Mouse (Mus musculus) frontal cortex, adult (tissue): Measurements from ENCODE around the gene Metap2.
"Not testable (repeated sequence)": the region's sequence is repeated elsewhere in the genome, so short reads cannot be mapped to it uniquely, and the experiment has no call there.

Source experiments
- ATAC-seq: cut with Nextera tagmentation; 2 replicates; pipeline ENCODE4 v1.9.2; 2017; ENCODE audit warnings: mild to moderate bottlenecking, moderate library complexity, mixed read lengths; ENCODE audit not compliant: low TSS enrichment

The Metap2 gene

DNA sequence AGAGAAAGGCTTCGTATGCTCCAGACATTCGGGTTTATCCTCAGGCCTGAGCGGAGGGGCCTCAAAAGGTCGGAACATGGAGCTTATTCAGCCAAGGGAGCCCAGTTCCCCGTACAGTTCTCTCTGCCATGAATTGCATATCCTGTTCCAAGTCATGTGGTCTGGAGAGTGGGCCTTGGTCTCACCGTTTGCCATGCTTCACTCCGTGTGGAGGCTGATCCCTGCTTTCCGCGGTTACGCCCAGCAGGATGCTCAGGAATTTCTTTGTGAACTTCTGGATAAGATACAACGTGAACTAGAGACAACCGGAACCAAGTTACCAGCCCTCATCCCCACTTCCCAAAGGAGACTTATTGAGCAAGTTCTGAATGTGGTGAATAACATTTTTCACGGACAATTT lies 50.2 kb downstream of the Metap2 start:
- no peak for ATAC-seq

DNA sequence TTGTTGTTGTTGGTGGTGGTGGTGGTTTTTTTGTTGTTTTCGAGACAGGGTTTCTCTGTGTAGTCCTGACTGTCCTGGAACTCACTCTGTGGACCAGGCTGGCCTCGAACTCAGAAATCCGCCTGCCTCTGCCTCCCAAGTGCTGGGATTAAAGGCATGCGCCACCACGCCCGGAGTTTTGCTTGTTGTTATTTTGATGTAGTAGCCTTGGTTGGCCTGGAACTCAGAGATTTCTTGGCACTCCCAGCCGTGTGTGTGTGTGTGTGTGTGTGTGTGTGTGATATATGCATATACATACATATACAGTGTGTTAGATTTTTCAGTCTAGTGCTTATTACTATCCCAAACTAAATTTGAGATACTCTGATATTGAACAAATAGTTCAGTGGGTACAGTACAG lies 61.8 kb downstream of the Metap2 start:
- not testable (repeated sequence) for ATAC-seq

DNA sequence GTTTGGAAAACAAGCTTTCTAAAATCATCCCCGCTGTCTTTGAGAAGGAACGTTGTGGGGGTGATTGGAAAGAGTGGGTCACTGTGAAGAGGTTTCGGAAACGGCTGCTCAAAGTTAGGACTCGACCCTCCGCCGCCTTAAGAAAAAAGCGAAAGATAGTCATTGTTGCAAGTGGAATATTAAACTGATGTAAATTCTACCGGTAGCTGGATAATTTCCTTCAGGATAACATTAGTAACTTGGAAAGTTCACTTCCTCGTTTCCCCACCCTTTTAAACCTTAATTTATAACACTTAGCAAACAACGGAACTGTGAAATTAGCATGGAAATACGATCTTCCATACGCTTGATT lies 62.5 kb downstream of the Metap2 start:
- ATAC-seq, result no peak

- peak; percentile 57; the same call in 1 of the 2 replicates for ATAC-seq
Observed at GRCm38 (mm10) chr10:93833699-93834393, 63.0 kb downstream of the Metap2 start.

GRCm38 (mm10) chr10:93833370-93833698 lies 63.6 kb downstream of the Metap2 start:
- no peak for ATAC-seq

DNA sequence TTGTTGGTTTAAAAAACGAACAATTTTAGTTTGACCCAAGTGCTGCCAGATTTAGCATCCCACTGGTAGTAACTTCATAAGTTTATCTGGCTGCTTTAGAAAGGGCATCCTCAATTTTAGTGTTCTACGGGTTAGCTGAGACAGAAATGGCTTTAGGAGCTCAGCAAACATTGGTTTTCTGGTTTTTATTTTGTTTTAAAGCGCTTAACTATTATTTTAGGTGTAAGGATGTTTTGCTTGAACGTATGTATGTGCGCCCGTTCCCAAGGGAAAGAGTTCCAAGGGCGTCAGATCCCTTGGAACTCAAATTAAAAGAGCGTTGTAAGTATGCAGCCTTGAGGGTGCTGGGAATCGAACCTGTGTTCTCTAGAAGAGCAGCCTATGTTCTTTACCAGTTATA lies 64.1 kb downstream of the Metap2 start:
- no peak for ATAC-seq

DNA sequence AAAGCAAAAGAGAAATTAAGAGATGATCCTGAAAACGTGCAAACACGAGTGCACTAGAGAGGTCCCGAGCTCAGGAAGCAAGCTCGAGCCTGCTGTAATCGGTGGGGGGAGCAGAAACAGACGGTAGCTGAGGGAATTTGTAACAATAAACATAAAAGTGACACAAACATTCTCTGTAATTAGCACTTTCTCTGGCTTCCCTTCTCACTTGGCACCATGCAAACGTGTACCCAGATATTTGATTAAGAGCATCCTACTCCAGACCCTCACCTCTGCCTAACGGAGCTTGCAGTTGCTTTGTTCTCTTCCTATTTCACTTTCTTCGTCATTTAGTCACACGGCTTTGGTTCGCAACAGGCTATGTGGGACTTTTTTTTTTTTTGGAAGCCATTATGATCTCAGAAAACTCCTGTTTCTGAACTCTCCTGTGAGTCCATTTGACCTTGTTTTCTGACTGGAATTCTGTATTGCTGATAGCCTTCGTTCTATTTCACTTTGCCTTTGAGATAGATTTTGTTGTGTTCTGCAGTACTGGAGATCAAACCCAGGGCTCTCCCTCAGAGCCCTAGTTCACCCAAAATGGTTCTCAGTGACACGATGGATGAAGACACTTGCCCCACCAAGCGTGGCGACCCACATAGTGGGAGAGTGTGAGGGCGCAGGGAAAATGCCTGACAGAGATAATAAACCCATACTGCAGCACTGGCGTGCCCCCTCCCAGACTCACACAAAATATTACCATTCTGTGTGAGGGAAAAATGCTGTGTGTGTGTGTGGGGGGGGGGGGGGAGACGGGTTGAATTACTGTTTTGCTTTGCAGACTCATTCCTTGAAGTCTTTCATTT lies 64.9 kb downstream of the Metap2 start:
- ATAC-seq, result no peak

DNA sequence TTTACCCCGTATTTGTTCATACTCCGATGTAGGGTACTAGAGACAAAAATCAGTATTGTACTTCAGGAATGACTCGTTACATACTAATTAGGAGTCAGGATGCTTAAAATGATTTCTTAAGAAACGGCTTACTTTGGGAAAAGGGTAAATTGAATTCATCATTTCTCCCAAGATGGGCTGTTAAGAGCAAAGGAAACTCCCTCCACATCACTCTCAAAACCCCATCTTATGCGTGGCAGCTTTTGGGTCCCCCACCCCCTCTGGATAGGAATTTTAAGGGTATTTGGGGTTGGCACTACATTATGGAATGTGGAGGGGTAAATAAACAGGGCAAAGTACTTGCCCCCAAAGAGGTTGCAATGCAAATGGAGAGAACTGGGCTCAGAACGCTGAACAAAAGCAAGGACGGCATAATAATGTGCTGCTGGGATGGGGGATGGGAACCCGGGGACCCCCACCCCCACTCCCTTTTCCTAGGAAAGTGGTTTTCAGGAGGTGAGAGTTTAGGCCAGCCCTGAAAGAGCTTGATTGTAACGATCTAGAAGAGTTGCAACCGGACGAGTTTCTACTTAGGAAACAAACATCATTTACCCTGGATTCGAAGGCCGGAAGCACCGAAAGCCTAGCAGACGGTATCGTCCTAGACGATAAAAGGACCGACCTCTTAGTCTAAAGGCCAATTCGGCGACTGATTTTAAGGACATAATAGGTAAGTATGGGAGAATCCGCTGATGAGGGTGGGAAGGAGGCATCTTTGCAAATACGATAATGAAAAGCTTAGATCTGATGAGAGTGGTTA lies 65.8 kb downstream of the Metap2 start, which contains the start of gene Usp44:
Usp44 (plus strand) TSS at position 625 of the 799 bp plus-strand sequence.
- ATAC-seq, result no peak

GRCm38 (mm10) chr10:93829898-93830831 lies 66.7 kb downstream of the Metap2 start:
- ATAC-seq, result no peak

DNA sequence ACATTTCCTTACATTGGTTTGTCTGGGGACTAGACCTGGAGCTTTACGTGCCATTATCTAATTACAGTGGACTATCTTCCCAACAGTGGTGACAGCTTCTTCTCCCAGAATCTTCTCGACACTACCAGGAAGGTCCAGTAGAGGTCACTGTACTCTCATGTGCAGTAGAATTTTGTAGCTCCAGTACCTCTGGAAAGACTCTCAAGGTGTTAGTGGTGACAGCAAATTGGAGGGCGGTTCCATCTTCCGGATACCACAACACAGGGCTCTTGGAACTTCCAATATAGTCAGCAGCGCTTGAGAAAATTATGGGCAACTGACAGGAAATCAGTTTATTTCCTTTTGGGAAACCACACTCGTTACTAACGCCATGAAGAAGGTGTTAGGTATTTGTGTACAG lies 78.2 kb downstream of the Metap2 start:
- peak; percentile 91 for ATAC-seq

DNA sequence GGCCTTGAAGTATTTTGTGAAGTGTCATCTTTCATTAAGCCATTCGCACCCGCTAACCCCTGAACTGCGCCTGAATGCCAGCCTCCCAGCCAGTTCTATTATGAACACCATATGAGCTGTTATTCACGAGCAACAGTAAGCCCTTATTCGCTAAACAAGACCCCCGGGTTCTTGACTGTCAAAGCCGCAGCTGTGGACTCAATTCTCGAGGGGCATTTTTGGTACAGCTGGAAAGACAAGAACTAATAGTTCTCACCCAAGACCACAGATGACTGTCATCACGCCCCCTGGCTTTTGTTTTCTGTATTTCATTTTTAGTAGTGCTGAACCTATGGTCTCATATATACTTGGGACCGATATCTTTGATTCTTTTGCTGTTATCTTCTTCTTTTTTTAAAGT lies 83.1 kb downstream of the Metap2 start:
- no peak for ATAC-seq

DNA sequence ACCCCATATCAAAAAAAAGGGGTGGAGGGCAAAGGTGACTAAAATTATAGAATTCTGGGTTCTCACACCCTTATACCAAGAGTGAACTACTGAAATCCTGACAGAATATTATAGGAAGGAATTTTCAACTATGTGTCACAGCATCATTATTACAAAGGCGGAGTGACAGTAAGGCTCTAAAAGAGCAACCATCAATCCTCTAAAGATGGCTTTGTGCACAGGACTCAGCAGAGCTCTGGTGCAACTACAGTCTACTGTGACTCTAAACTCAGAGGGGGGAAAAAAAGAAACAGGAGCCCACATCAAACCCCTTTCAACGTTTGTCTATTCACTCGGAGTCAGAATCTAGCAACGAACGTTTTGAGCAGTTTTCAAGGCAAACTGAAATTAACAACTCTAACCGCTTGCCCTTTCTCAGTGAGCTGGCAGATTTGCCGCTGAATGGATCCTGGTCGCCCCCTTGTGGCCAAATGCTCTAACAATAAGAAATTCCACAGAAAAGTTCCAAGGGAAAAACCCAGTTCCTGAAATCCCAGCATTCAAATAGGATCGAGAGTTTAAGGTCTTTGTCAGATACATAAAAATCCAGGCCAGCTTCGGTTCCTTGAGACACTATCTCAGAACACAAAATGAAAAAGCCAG lies 84.0 kb downstream of the Metap2 start:
- peak; percentile 88 for ATAC-seq

- ATAC-seq, result no peak
Observed at GRCm38 (mm10) chr10:93812098-93812497, 84.8 kb downstream of the Metap2 start.

GRCm38 (mm10) chr10:93810590-93811185 lies 86.2 kb downstream of the Metap2 start:
- no peak for ATAC-seq

GRCm38 (mm10) chr10:93809438-93809837 lies 87.5 kb downstream of the Metap2 start:
- not testable (repeated sequence) for ATAC-seq
